Mouse (Mus musculus) yolk sac, embryonic 10.5 days (tissue): ENCODE data around the gene Hnf1a.

Experiments
- DNase-seq: peaks from one replicate; pipeline ENCODE4 v3.0.0-alpha.2; 2017; ENCODE audit warnings: low spot score

Gene Hnf1a

GRCm38 (mm10) chr5:114970824-114971227 is at the start of gene Hnf1a:
Gene Hnf1a (minus strand): TSS chr5:114971094.
- DNase-seq, result peak; percentile 84

GRCm38 (mm10) chr5:115018813-115019212 is 47.9 kb upstream of the Hnf1a start:
- DNase-seq, result no peak

- DNase-seq, result peak; percentile 56
Measured at GRCm38 (mm10) chr5:115018270-115018669, 47.4 kb upstream of the Hnf1a start.

- no peak for DNase-seq
Measured at GRCm38 (mm10) chr5:115015121-115015520, 44.2 kb upstream of the Hnf1a start.

GRCm38 (mm10) chr5:115014570-115014969 is 43.7 kb upstream of the Hnf1a start:
- DNase-seq, result peak; percentile 34

GRCm38 (mm10) chr5:115013436-115013835 is 42.5 kb upstream of the Hnf1a start:
- DNase-seq, result no peak

GRCm38 (mm10) chr5:115011519-115012261 is 40.8 kb upstream of the Hnf1a start:
- no peak for DNase-seq

GRCm38 (mm10) chr5:115011217-115011518 is 40.3 kb upstream of the Hnf1a start:
- no peak for DNase-seq

GRCm38 (mm10) chr5:115010577-115011216 is 39.8 kb upstream of the Hnf1a start, which contains the start of gene Sppl3:
Gene Sppl3 (plus strand): TSS chr5:115011137.
- DNase-seq, result peak; percentile 89

GRCm38 (mm10) chr5:115009961-115010360 is 39.1 kb upstream of the Hnf1a start:
- no peak for DNase-seq

- DNase-seq, result no peak
Measured at GRCm38 (mm10) chr5:115009143-115009542, 38.2 kb upstream of the Hnf1a start.

- no peak for DNase-seq
Measured at GRCm38 (mm10) chr5:115008307-115008706, 37.4 kb upstream of the Hnf1a start.

- DNase-seq, result no peak
Measured at GRCm38 (mm10) chr5:115007768-115008167, 36.9 kb upstream of the Hnf1a start.

- no peak for DNase-seq
Measured at GRCm38 (mm10) chr5:115003224-115003873, 32.5 kb upstream of the Hnf1a start.

- no peak for DNase-seq
Measured at GRCm38 (mm10) chr5:115002781-115003180, 31.9 kb upstream of the Hnf1a start.

- DNase-seq, result no peak
Measured at GRCm38 (mm10) chr5:115001464-115001863, 30.6 kb upstream of the Hnf1a start.

GRCm38 (mm10) chr5:115000503-115000902 is 29.6 kb upstream of the Hnf1a start:
- no peak for DNase-seq

GRCm38 (mm10) chr5:114997327-114997726 is 26.4 kb upstream of the Hnf1a start:
- no peak for DNase-seq

GRCm38 (mm10) chr5:114996447-114996846 is 25.6 kb upstream of the Hnf1a start:
- DNase-seq, result no peak

GRCm38 (mm10) chr5:114985074-114985473 is 14.2 kb upstream of the Hnf1a start:
- peak; percentile 74 for DNase-seq

GRCm38 (mm10) chr5:114982001-114982400 is 11.1 kb upstream of the Hnf1a start:
- DNase-seq, result peak; percentile 38

GRCm38 (mm10) chr5:114980122-114980748 is 9.3 kb upstream of the Hnf1a start:
- peak; percentile 40 for DNase-seq
